Mouse (Mus musculus): ENCODE measurements around the gene Drd1.

DNA sequence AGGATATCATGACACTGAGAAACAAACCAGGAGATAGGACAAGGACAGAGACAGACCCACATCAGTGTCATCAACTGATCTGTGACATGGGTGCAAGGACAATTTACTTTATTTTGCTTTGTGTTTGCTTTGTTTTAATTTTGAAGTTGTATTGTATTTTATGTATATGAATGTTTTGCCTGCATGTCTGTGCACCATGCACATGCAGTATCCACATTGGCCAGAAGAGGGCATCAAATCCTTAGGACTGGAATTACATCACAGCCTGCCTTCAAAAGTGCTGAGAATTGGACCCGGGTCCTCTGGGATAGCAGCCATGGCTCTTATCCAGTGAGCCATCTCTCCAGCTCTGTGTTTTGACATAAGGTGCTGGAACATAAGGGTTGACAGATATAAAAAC lies 20.0 kb downstream of the Drd1 start:
- TF ChIP-seq CTCF (IDR thresholded peaks at IDR 0.05; ENCODE audit: low read depth, low read length) = no peak
- no peak for TF ChIP-seq POLR2A (IDR thresholded peaks at IDR 0.05; ENCODE audit: borderline replicate concordance, low read depth, low read length)

Data from bone marrow macrophage, adult 2 months (primary cell).